10 mouse cellular contexts compared by ENCODE assay signal in the genomic region with DNA sequence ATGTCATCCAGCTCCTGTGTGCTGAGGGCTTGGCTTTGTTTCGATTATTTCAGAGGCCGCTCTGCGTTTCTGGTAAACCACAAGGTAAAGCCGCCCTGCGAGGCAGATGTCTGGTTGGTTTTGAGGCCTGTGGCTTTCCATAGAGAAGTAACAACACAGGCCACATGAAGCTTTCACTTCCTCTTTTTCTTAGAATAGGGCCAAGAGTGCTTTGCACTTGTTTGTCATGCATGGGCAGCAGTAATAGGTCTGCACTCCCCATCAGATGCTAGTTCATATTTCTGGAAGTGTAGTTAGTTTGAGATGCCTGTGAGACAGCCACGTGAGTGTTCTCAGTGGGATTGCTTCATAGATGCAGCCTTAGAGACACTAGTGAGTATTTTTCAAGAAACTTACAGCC.
A peak's percentile ranks its signal among the peaks of the same experiment; 100 is the strongest.
DNase-seq lines count a peak whose midpoint lies in the region; TF ChIP-seq lines count a peak whose summit lies in the region.
"Had no signal": no experiment of that assay in that cellular context is flagged by ENCODE, and none has a peak within 500 bp of the region (broad histone marks: within the 10 kb centered on the region; RNA-seq: fewer than 3 reads in every experiment).

No protein-coding gene starts in this region.

- H3K36me3 ChIP-seq in kidney, adult 2 months (ENCODE audit: control insufficient read depth, insufficient read depth, low read length): no peaks in the 10 kb centered on the region
- H3K36me3 ChIP-seq in CH12.LX (replicated peaks in 1 of 2; ENCODE audit: control insufficient read depth in 1 of 2, insufficient read depth in 1 of 2, low read length in 1 of 2): peaks cover 4 to 28% of the 10 kb centered on the region in 2 experiments
- H3K36me3 ChIP-seq in liver, adult 2 months (ENCODE audit: control insufficient read depth, insufficient read depth, low read length): no peaks in the 10 kb centered on the region

- dilution Hi-C loops in CH12.LX (cut with MboI; ENCODE audit: extremely low pct_ligation_motif_present, extremely low pct_unique_long_range_greater_than_20kb, low sequenced_read_pairs): no loop called here

- peak; percentile 100 for TF ChIP-seq EP300 in CH12.LX (IDR thresholded peaks at IDR 0.05; ENCODE audit: low read length)

- H3K9ac ChIP-seq in CH12.LX (ENCODE audit: insufficient read depth, low read depth): no peak overlapping the region
- H3K9ac ChIP-seq in liver, adult 2 months (ENCODE audit: low read depth, low read length): no peak overlapping the region
- H3K9ac ChIP-seq: limb, embryonic 13.5 days had no signal

- TF ChIP-seq RAD21 in CH12.LX (IDR thresholded peaks at IDR 0.05; ENCODE audit: low read depth, low read length): no peak; the same call in 1 of the 2 replicates

- peaks cover 47% of the 10 kb centered on the region for H3K4me1 ChIP-seq in kidney, adult 2 months (ENCODE audit: control insufficient read depth, insufficient read depth, low read length)
- peaks cover 24 to 67% of the 10 kb centered on the region in 2 experiments for H3K4me1 ChIP-seq in CH12.LX (ENCODE audit: control insufficient read depth in 1 of 2, insufficient read depth in 2 of 2)
- H3K4me1 ChIP-seq in liver, adult 2 months (ENCODE audit: control insufficient read depth, insufficient read depth, low read length): peaks cover 9% of the 10 kb centered on the region

- H3K4me2 ChIP-seq in CH12.LX (ENCODE audit: insufficient read depth, low read depth, poor library complexity, severe bottlenecking): peak overlapping the region; percentile 27; the same call in 1 of the 2 replicates
- H3K4me2 ChIP-seq: limb, embryonic 13.5 days had no signal

- no peak overlapping the region for H3K4me3 ChIP-seq in kidney, adult 2 months (ENCODE audit: insufficient read depth, low read depth, low read length)
- no peak overlapping the region for H3K4me3 ChIP-seq in CH12.LX (replicated peaks in 1 of 3; ENCODE audit: low read depth in 2 of 3, low read length in 2 of 3, poor library complexity in 1 of 3)
- no peak overlapping the region for H3K4me3 ChIP-seq in liver, adult 2 months (ENCODE audit: insufficient read depth, low read depth, low read length)
- H3K4me3 ChIP-seq: limb, embryonic 13.5 days had no signal

- peak overlapping the region; percentile 31 for H3K27ac ChIP-seq in kidney, adult 2 months (ENCODE audit: insufficient read depth, low read depth, low read length)
- H3K27ac ChIP-seq in CH12.LX (ENCODE audit: insufficient read depth, low read depth): peak overlapping the region; percentile 37; the same call in 1 of the 2 replicates
- H3K27ac ChIP-seq in liver, adult 2 months (replicated peaks; ENCODE audit: insufficient read depth, low read depth, low read length): no peak overlapping the region; the same call in 1 of the 2 replicates

- H3K27me3 ChIP-seq in kidney, adult 2 months (replicated peaks; ENCODE audit: control insufficient read depth, insufficient read depth, low read length): no peaks in the 10 kb centered on the region
- no peaks in the 10 kb centered on the region for H3K27me3 ChIP-seq in CH12.LX (replicated peaks)
- no peaks in the 10 kb centered on the region for H3K27me3 ChIP-seq in liver, adult 2 months (ENCODE audit: control insufficient read depth, insufficient read depth, low read length)
- H3K27me3 ChIP-seq: limb, embryonic 13.5 days; Patski had no signal

- no peaks in the 10 kb centered on the region; the same call in 1 of the 2 replicates for H3K79me2 ChIP-seq in CH12.LX (replicated peaks; ENCODE audit: control insufficient read depth, extremely low read depth, insufficient read depth, poor library complexity, severe bottlenecking)
- peaks cover 3% of the 10 kb centered on the region; the same call in 1 of the 2 replicates for H3K79me2 ChIP-seq in liver, adult 2 months (ENCODE audit: control insufficient read depth, insufficient read depth, low read length)

- no peaks in the 10 kb centered on the region for H3K9me3 ChIP-seq in CH12.LX (replicated peaks; ENCODE audit: low read length)
- H3K9me3 ChIP-seq: limb, embryonic 13.5 days had no signal

- 61% methylated on average over 6 of the region's 6 CpGs for WGBS in kidney, adult 2 months
- 95% methylated on average over 6 of the region's 6 CpGs for WGBS in liver, adult 2 months

- no peak for TF ChIP-seq CTCF in kidney, adult 2 months (conservative IDR thresholded peaks at IDR 0.05; ENCODE audit: insufficient read depth, insufficient read length, low read depth, low read length)
- no peak for TF ChIP-seq CTCF in CH12.LX (conservative IDR thresholded peaks at IDR 0.05 in 1 of 2, IDR thresholded peaks at IDR 0.05 in 1 of 2; ENCODE audit: low read depth in 2 of 2, low read length in 2 of 2)
- TF ChIP-seq CTCF in liver, adult 2 months (IDR thresholded peaks at IDR 0.05; ENCODE audit: low read depth, low read length): no peak

- no peak for TF ChIP-seq POLR2A in kidney, adult 2 months (IDR thresholded peaks at IDR 0.05; ENCODE audit: low read depth, low read length)
- TF ChIP-seq POLR2A in CH12.LX (IDR thresholded peaks at IDR 0.05; ENCODE audit: low read depth, low read length): no peak
- no peak for TF ChIP-seq POLR2A in liver, adult 2 months (IDR thresholded peaks at IDR 0.05; ENCODE audit: extremely low read depth, insufficient read depth, low read length)

- in situ Hi-C loops in CH12.LX (cut with MboI; ENCODE audit: low pct_ligation_motif_present, low pct_unique_long_range_greater_than_20kb, low sequenced_read_pairs): no loop called here

- DNase-seq in kidney, adult 2 months: peak; percentile 46
- no peak for DNase-seq in kidney, adult 11 months
- peak; percentile 97 for DNase-seq in CH12.LX (ENCODE audit: extremely low read depth)
- peak; percentile 53 for DNase-seq in liver, adult 2 months (ENCODE audit: extremely low read depth, low read depth, low spot score)
- DNase-seq in spleen, adult 12 weeks (ENCODE audit: low spot score): peak; percentile 53
- DNase-seq in ovary, postnatal 14 days (ENCODE audit: low spot score): no peak
- DNase-seq in frontal cortex, postnatal 14 days (ENCODE audit: low spot score in 2 of 2): no peak
- no peak for DNase-seq in MN1 (ENCODE audit: low spot score)

TF ChIP-seq in CH12.LX, 34 proteins besides CTCF, POLR2A, EP300 and RAD21:
- TF ChIP-seq RCOR1 (conservative IDR thresholded peaks at IDR 0.05; ENCODE audit: low read depth, low read length) (peak; percentile 99), KAT2A (IDR thresholded peaks at IDR 0.05; ENCODE audit: insufficient replicate concordance, low read length) (0 out of 2 replicates have a peak, but pooled peaks have one; percentile 13), MXI1 (IDR thresholded peaks at IDR 0.05; ENCODE audit: low read depth, low read length) (peak; percentile 91), CHD2 (IDR thresholded peaks at IDR 0.05; ENCODE audit: low read length) (peak; percentile 87), MEF2A (IDR thresholded peaks at IDR 0.05; ENCODE audit: borderline replicate concordance, low read depth, low read length) (peak; percentile 99), TCF12 (IDR thresholded peaks at IDR 0.05; ENCODE audit: low read depth, low read length) (peak; percentile 99), MAX (IDR thresholded peaks at IDR 0.05; ENCODE audit: low read length) (peak; percentile 75), JUND (conservative IDR thresholded peaks at IDR 0.05; ENCODE audit: low read depth, low read length) (peak; percentile 80), CHD1 (IDR thresholded peaks at IDR 0.05; ENCODE audit: low read depth, low read length) (peak; percentile 49; the same call in 1 of the 2 replicates), HCFC1 (IDR thresholded peaks at IDR 0.05; ENCODE audit: low read depth, low read length) (peak; percentile 35), MYC (IDR thresholded peaks at IDR 0.05; ENCODE audit: low read depth, low read length) (peak; percentile 89), E2F4 (IDR thresholded peaks at IDR 0.05; ENCODE audit: insufficient replicate concordance, low read depth, low read length) (no peak), ZKSCAN1 (IDR thresholded peaks at IDR 0.05; ENCODE audit: borderline replicate concordance, low read depth, low read length) (no peak), BHLHE40 (IDR thresholded peaks at IDR 0.05; ENCODE audit: low read depth, low read length) (peak; percentile 99), JUN (IDR thresholded peaks at IDR 0.05; ENCODE audit: insufficient read depth, low read depth, low read length) (peak; percentile 72), ZNF384 (IDR thresholded peaks at IDR 0.05; ENCODE audit: low read depth, low read length) (no peak; the same call in 1 of the 2 replicates), MAFK (IDR thresholded peaks at IDR 0.05; ENCODE audit: insufficient replicate concordance, low read length) (peak; percentile 99), SIN3A (IDR thresholded peaks at IDR 0.05; ENCODE audit: low read length) (peak; percentile 93), ETS1 (conservative IDR thresholded peaks at IDR 0.05; ENCODE audit: low read depth, low read length) (peak; percentile 95), USF1 (IDR thresholded peaks at IDR 0.05; ENCODE audit: low read depth, low read length) (0 out of 2 replicates have a peak, but pooled peaks have one; percentile 7), GABPA (IDR thresholded peaks at IDR 0.05; ENCODE audit: insufficient replicate concordance, low read depth, low read length) (no peak), IRF4 (IDR thresholded peaks at IDR 0.05; ENCODE audit: low read depth, low read length) (peak; percentile 100), MAZ (IDR thresholded peaks at IDR 0.05; ENCODE audit: low read depth, low read length) (peak; percentile 85), ELF1 (IDR thresholded peaks at IDR 0.05; ENCODE audit: low read depth, low read length) (0 out of 2 replicates have a peak, but pooled peaks have one; percentile 39), SMC3 (IDR thresholded peaks at IDR 0.05; ENCODE audit: low read depth, low read length) (no peak)

Comparison
In these comparisons a context has a peak if more than half of its experiments do, and no peak if none do; other contexts are left out.
1. DNase-seq: peak in kidney, adult 2 months (single experiment), CH12.LX (single experiment), liver, adult 2 months (single experiment) and spleen, adult 12 weeks (single experiment); none in kidney, adult 11 months (single experiment), ovary, postnatal 14 days (single experiment), frontal cortex, postnatal 14 days (0 of 2) and MN1 (single experiment).